Mouse (Mus musculus) right cerebral cortex, postnatal 14 days (tissue): ENCODE measurements around the gene Ric3.
"Not testable (repeated sequence)": the region's sequence is repeated elsewhere in the genome, so short reads cannot be mapped to it uniquely, and the experiment has no call there.

Experiments
- DNase-seq: peaks from one replicate; pipeline ENCODE4 v3.0.0; 2022

The Ric3 gene

GRCm38 (mm10) chr7:109083113-109083812 lies at the start of gene Ric3:
Ric3 (minus strand) TSS chr7:109083331.
- peak; percentile 90 for DNase-seq

GRCm38 (mm10) chr7:109131565-109131964 lies 48.4 kb upstream of the Ric3 start:
- DNase-seq: no peak

GRCm38 (mm10) chr7:109129946-109130686 lies 47.0 kb upstream of the Ric3 start:
- DNase-seq: no peak

GRCm38 (mm10) chr7:109129442-109129841 lies 46.3 kb upstream of the Ric3 start:
- DNase-seq: no peak

GRCm38 (mm10) chr7:109115929-109116328 lies 32.8 kb upstream of the Ric3 start:
- no peak for DNase-seq

GRCm38 (mm10) chr7:109115488-109115887 lies 32.4 kb upstream of the Ric3 start:
- not testable (repeated sequence) for DNase-seq

GRCm38 (mm10) chr7:109114950-109115349 lies 31.8 kb upstream of the Ric3 start:
- no peak for DNase-seq

GRCm38 (mm10) chr7:109111000-109111399 lies 27.9 kb upstream of the Ric3 start:
- peak; percentile 41 for DNase-seq

- DNase-seq: no peak
These were observed 21.8 kb upstream of the Ric3 start for GRCm38 (mm10) chr7:109104894-109105293.

GRCm38 (mm10) chr7:109101167-109101566 lies 18.0 kb upstream of the Ric3 start:
- no peak for DNase-seq

GRCm38 (mm10) chr7:109098145-109099018 lies 15.3 kb upstream of the Ric3 start:
- peak; percentile 21 for DNase-seq

- no peak for DNase-seq
These were observed 14.1 kb upstream of the Ric3 start for GRCm38 (mm10) chr7:109097203-109097602.

- DNase-seq: no peak
These were observed 13.5 kb upstream of the Ric3 start for GRCm38 (mm10) chr7:109096618-109097017.

GRCm38 (mm10) chr7:109094294-109094693 lies 11.2 kb upstream of the Ric3 start:
- no peak for DNase-seq

- DNase-seq: not testable (repeated sequence)
These were observed 8.2 kb upstream of the Ric3 start for GRCm38 (mm10) chr7:109091316-109091715.

GRCm38 (mm10) chr7:109086946-109087345 lies 3.8 kb upstream of the Ric3 start:
- no peak for DNase-seq

GRCm38 (mm10) chr7:109083813-109084184 lies 668 bp upstream of the Ric3 start:
- peak; percentile 40 for DNase-seq

GRCm38 (mm10) chr7:109082269-109083112 lies 640 bp downstream of the Ric3 start:
- DNase-seq: no peak

GRCm38 (mm10) chr7:109072326-109072725 lies 10.8 kb downstream of the Ric3 start:
- no peak for DNase-seq

- DNase-seq: no peak
These were observed 13.5 kb downstream of the Ric3 start for GRCm38 (mm10) chr7:109069641-109070040.

- no peak for DNase-seq
These were observed 23.6 kb downstream of the Ric3 start for GRCm38 (mm10) chr7:109059536-109059935.

- DNase-seq: no peak
These were observed 32.3 kb downstream of the Ric3 start for GRCm38 (mm10) chr7:109050831-109051230.
